Mouse (Mus musculus) embryo, embryonic 10.5 days (tissue): ENCODE results near the gene Gnl3l.

ENCODE experiments used
- DNase-seq: peaks from one replicate; pipeline ENCODE4 v3.0.0-alpha.2; 2015; ENCODE audit warnings: low spot score

The Gnl3l gene

DNA sequence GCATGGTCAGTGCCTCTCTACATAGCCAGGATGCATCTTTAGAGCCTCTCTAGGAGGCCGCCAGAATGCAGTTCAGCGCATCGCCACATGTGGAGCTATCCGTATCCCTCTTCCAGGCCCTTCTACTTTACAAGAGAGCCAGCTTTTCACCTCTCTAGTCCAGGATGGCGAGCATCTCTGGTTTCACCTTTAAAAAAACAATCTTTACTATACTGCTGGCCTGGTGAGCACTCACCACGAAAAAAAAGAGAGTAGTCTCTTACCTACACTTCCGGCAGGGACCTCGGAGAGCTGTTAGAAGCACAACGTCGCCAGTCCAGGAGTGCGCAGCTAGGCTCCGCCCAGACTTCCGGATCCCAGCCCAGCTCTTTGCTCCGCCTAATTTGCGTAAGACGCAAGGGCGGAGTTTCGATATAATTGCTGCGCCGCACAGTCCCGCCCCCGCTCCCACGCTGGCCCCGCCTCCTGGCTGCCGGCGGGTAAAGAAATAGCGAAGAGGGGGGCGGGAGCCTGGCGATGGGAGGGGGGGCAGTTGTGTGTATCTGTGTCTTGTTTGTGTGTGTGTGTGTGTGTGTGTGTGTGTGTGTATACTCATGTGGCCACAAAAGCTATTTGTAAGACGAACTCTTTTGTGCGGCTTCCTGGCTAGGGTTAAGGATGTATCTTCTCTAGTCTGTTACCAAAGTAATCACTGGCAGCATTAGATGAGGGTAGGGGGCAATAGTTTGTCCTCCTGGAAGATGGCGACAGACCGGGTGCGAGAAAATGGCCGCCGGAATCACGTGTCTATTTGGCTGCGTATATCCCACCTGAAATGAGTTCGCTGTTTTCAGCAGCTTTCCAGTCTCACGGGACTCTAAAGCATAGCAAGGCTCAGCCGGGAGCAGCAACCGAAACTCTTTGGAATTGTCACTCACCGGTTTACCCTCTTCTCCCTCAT lies at the start of gene Gnl3l:
Gene Gnl3l (minus strand): TSS at position 385 of the 940 bp plus-strand sequence.
- peak; percentile 90 for DNase-seq

DNA sequence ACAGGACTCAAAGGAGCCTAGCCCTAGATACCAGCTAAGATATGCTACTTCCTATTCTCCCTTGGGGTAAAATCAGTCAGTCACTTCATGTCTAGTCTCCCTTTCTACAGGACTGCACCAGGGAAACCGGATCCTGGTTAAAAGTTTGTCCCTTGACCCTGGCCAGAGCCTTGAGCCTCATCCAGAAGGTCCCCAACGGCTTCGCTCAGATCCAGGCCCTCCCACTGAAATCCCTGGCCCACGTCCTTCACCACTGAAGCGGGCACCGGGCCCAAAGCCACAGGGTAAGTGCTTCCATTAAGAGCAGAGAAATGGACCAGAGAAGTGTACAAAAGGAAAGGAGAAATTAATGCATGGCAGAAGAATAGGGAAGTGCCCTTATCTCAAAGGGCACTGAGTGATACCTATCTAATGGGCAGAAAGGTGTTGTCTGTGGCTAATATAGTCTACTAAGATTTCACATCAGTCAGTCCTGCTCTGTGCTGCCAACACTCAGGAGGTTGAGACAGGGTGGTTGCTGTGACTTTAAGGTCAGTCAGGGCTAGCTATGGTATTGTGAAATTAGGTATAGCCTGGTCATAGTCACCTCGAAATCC lies 49.0 kb upstream of the Gnl3l start:
- DNase-seq = no peak

DNA sequence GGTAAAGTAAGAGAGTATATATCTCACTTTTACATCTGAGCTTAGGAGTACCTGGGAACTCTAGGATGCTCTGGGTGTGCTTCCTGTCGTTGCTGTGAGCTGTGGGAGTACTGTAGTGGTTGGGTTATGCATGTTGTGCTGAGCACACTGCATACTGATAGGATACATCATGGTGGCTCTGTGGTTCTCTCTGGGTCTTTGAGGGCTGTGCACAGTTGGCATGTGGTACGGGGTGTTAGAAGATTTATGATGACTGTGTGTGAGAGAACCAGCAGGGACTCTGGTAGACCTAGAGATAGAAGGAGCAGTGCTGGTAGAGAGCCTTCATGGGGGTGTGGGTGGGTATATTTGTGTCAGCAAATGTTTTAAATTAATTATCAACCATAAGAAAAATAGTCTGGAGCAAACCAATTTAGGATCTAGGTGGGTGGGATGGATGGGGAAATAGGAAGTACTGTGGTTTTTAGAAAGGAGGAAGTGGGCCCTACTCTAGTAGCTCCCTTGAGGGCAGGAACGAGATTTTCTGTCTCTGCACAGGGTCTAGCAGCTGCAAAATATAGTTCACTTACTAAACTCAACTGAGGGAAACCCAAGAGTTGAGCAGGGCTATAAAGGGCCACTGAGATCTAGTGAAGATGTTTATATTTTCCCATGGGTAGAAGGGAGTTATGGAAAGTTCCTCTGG lies 44.6 kb upstream of the Gnl3l start:
- no peak for DNase-seq

DNA sequence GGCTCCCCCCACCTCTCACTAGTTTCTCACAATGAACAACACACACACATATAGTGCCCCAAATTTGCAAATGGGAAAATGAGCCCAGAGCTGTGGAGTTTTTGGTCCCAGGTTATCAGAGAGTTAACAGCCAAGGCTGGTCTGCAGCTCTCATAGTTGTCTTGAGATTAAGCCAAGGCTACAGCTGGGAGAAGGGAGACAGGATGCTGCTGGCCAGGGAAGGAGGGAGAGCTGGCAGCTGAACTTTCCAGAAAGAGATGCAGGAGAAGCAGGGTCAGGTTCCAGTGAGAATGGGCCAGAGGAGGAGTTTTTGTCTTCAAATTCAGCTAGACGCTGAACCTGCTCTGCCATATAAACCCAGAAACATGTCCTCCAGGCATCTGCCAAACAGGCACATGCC lies 42.2 kb upstream of the Gnl3l start:
- DNase-seq = no peak

DNA sequence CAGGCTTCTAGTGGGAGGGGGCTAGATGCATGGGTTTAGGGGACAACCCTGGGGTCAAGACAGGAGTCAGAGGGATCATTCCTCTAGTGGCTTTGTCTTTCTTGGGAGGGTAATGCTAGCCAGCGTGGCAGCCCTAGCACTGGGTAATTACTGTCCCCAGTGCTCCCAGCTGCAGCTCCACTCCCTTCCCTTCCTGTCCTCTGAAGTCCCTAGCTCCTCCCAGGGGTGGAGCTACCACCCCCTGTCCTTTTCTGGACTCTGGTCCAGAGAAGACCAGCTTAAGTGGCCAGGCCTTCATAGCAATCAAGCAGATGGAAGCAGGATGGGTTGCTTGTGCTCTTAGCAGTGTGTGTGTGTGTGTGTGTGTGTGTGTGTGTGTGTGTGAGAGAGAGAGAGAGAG lies 38.4 kb upstream of the Gnl3l start:
- peak; percentile 37 for DNase-seq

DNA sequence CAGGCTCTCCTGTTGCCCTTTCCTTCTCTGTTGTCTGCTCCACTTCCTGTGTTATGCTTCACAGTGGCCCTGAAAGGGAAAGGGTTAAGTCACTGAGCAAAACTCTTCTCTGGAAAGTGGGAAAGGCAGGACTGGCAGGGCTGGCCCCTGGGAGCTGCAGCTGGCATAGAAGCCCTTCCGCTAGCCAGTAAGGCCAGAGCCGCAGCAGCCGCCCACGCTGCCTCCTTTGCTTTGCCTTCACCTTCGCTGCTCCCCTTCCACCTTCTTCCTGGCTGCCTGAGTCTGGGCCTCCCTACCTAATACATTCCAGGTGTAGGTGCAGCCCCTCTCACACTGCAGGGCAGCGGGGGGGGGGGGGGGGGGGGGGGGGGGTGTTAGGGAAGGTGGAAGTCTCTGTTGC lies 37.4 kb upstream of the Gnl3l start:
- DNase-seq = peak; percentile 18

DNA sequence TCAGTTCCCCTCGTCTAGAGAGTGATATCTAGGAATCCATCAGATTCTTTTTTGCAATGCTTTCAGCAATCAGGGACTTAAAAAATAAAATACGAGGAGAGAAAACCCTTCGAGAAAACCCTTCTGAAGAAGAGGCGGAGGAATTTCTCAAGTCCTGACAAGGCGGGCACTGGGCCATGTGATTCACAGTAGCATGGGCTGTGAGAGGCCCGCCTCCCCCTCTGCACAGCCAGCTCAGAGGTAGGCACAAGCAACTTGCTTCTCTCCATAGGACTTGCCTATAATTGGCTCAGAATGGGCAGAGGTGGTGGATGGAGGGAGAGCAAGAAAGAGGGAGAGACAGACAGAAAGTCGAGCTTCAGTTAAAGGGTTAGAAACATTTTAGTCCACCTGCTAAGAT lies 33.2 kb upstream of the Gnl3l start:
- DNase-seq = no peak

- peak; percentile 9 for DNase-seq
Observed at GRCm38 (mm10) chrX:151049661-151050215, 32.6 kb upstream of the Gnl3l start.

- DNase-seq = peak; percentile 18
Observed at GRCm38 (mm10) chrX:151047431-151048058, 30.4 kb upstream of the Gnl3l start.

- peak; percentile 91 for DNase-seq
Observed at GRCm38 (mm10) chrX:151046777-151047430, 29.8 kb upstream of the Gnl3l start.

DNA sequence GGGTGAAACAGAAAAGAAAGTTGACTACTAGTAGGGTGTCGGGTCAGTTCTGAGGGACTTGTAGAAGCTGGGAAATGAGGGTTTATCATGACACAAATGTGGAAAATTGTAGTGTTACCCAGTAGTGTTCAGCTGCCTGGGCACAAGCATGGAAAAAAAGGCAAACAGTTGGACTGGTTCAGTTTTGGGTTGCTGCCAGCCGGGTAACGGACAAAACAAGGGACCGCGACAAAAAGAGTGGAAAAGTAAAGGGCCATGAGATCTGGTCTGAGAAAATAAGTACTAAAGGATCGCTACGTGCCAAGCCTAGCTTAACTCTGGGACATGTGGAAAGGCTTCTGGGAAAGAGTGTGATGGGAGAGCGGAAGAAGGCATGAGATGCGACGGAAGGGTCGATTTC lies 29.2 kb upstream of the Gnl3l start:
- DNase-seq = no peak

GRCm38 (mm10) chrX:151045850-151046249 lies 28.7 kb upstream of the Gnl3l start, which contains the start of gene Fgd1:
Fgd1 (plus strand) TSS chrX:151046150.
- no peak for DNase-seq

- no peak for DNase-seq
Observed at GRCm38 (mm10) chrX:151041223-151041622, 24.1 kb upstream of the Gnl3l start.

GRCm38 (mm10) chrX:151031400-151031799 lies 14.3 kb upstream of the Gnl3l start:
- no peak for DNase-seq

DNA sequence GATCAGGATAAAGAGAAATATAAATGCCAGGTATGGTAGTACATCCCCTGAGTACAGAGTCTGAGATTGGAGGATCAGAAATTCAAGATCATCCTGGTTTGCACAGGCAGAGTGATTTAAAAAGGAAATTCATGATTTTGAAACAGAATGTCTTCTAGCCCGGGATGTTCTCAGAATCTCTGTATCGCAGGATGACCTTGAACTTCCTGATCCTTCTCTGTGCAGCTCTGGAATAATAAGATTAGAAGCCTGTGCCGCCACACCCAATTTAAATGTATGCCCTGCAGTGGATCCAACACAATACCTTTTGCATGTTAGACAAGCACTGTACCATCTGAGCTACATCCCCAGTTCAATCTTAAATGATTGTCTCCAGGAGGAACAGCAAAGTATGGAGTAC lies 1.7 kb upstream of the Gnl3l start:
- no peak for DNase-seq

DNA sequence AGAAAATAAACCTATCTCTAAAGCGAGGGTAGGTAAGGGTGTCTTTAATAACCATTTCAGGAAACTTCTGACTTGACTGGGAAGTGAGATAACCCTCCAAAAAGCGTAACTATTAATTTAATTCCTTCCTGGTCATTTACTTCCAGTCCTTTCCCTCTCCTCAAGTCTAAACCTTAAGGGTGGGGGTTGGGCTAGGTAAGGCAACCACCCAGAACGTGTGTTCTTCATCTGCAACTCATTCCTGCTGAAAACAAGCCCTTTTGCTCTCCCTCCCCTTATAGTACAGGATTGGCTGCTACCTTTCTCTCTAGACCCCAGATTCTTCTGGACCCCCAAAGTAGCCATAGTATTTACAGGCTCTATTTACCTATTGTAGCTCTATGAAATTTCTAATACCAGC lies 775 bp upstream of the Gnl3l start:
- peak; percentile 46 for DNase-seq

- DNase-seq = no peak
Observed at GRCm38 (mm10) chrX:150996775-150997174, 20.3 kb downstream of the Gnl3l start.

DNA sequence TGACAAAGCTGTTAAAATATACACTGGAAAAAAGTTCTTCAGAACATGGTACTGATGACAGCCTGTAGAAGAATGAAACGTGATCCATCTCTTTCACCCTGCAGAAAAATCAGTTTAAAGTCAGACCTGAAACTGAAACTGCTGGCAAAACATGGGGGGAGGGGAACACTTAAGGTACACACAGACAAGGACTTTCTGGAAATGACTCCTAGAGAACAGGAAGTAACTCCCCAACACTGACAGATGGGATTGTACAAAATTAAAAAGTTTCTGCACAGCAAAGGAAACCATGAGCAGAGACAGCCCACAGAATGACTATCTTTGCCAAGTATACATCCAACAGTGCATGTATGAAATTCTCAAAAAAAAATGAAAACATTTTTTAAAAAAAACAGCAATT lies 35.5 kb downstream of the Gnl3l start:
- no peak for DNase-seq

DNA sequence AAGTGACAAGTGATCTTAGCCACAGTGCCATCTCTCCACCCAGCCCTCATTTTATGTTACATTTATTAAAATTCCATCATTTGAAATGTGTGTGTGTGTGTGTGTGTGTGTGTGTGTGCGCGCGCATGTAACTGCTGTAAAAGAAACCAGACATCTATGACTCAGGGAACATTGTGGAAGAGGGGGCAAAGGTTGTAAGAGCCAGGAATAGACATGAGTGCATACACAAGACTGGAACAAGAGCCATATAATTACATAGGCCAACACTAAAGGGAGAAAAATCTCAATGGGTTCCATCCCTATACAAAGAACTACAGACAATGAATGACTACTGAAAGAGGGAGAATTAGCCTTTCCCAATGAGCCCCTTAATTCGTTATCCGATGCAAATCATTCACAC lies 41.7 kb downstream of the Gnl3l start:
- DNase-seq = no peak

- peak; percentile 9 for DNase-seq
Observed at GRCm38 (mm10) chrX:150963027-150963426, 54.1 kb downstream of the Gnl3l start.

- DNase-seq = no peak
Observed at GRCm38 (mm10) chrX:150960702-150961101, 56.4 kb downstream of the Gnl3l start.
